Mouse (Mus musculus) limb, embryonic 10.5 days (tissue): ENCODE results near the gene Kif1b. TPM values are rescaled to one million over a fixed set of nuclear protein-coding genes. Genes with fewer than 3 reads are reported as not detected.
"Not testable (repeated sequence)": the region's sequence is repeated elsewhere in the genome, so short reads cannot be mapped to it uniquely, and the experiment has no call there.

Experiments used
- DNase-seq: peaks from one replicate; pipeline ENCODE4 v3.0.0-alpha.2; 2017; ENCODE audit warnings: low spot score
- H3K27ac ChIP-seq: fragments of 300-500 bp; sonication (generic); 2 replicates; pipeline ENCODE4 v1.5.1; 2016; ENCODE audit warnings: mild to moderate bottlenecking
- H3K27me3 ChIP-seq: fragments of 300-500 bp; sonication (generic); 2 replicates; pipeline ENCODE4 v1.6.1; 2016; ENCODE audit warnings: low read depth, mild to moderate bottlenecking; ENCODE audit not compliant: poor library complexity, severe bottlenecking
- H3K36me3 ChIP-seq: fragments of 300-500 bp; sonication (generic); 2 replicates; pipeline ENCODE4 v1.6.1; 2016; ENCODE audit warnings: mild to moderate bottlenecking, moderate library complexity
- H3K4me1 ChIP-seq: fragments of 300-500 bp; sonication (generic); 2 replicates; pipeline ENCODE4 v1.6.1; 2016
- H3K4me3 ChIP-seq: fragments of 300-500 bp; sonication (generic); 2 replicates; pipeline ENCODE4 v1.5.1; 2016; ENCODE audit warnings: mild to moderate bottlenecking, moderate library complexity
- H3K9me3 ChIP-seq: fragments of 300-500 bp; sonication (generic); replicated peaks from 2 replicates; pipeline ENCODE4 v1.6.1; 2016; ENCODE audit warnings: mild to moderate bottlenecking
- WGBS: fragments of 180-500 bp; shearing (Covaris S2); methylation state at CpG from one replicate; pipeline ENCODE4 v1.1.7; 2016; 5-methylcytosine and 5-hydroxymethylcytosine counted together
- polyA plus RNA-seq: library from polyadenylated mRNA; unstranded; fragments of >200 nt; fragmentation: Nextera tagmentation; extraction: Ambion mirVana; gene quantifications from 2 replicates; pipeline ENCODE4 v1.2.1, GENCODE M21; 2016

The Kif1b gene
- polyA plus RNA-seq, 1 experiment from 2014 or later: 38.2 TPM

- H3K27ac ChIP-seq: no peak overlapping the region
- peaks cover 71% of the 10 kb centered on the region for H3K36me3 ChIP-seq
- no peaks in the 10 kb centered on the region for H3K27me3 ChIP-seq
- 92% methylated on average over 17 of the region's 17 CpGs for WGBS
- peaks cover 5% of the 10 kb centered on the region for H3K4me1 ChIP-seq
- no peak for DNase-seq
- no peak overlapping the region for H3K4me3 ChIP-seq
- H3K9me3 ChIP-seq: no peaks in the 10 kb centered on the region
Measured at GRCm38 (mm10) chr4:149220481-149220880, 87.0 kb downstream of the Kif1b start.

- Histone ChIP-seq H3K27ac (no peak overlapping the region), H3K9me3 (no peaks in the 10 kb centered on the region), H3K27me3 (no peaks in the 10 kb centered on the region), H3K4me1 (peaks cover 10% of the 10 kb centered on the region), H3K4me3 (no peak overlapping the region), H3K36me3 (peaks cover 68% of the 10 kb centered on the region)
- WGBS: 73% methylated on average over 5 of the region's 5 CpGs
- DNase-seq: no peak
Measured at GRCm38 (mm10) chr4:149220042-149220473, 87.4 kb downstream of the Kif1b start.

GRCm38 (mm10) chr4:149219401-149220041 lies 88.0 kb downstream of the Kif1b start:
- Histone ChIP-seq H3K4me1 (peaks cover 10% of the 10 kb centered on the region), H3K4me3 (no peak overlapping the region), H3K36me3 (peaks cover 67% of the 10 kb centered on the region), H3K9me3 (no peaks in the 10 kb centered on the region), H3K27me3 (no peaks in the 10 kb centered on the region), H3K27ac (no peak overlapping the region)
- no peak for DNase-seq
- 93% methylated on average over 12 of the region's 12 CpGs for WGBS

GRCm38 (mm10) chr4:149218476-149218875 lies 89.0 kb downstream of the Kif1b start:
- Histone ChIP-seq H3K4me3 (no peak overlapping the region), H3K27me3 (no peaks in the 10 kb centered on the region), H3K4me1 (peaks cover 10% of the 10 kb centered on the region), H3K27ac (no peak overlapping the region), H3K36me3 (peaks cover 66% of the 10 kb centered on the region), H3K9me3 (no peaks in the 10 kb centered on the region)
- no peak for DNase-seq
- 93% methylated on average over 5 of the region's 5 CpGs for WGBS

- H3K4me1 ChIP-seq: peaks cover 10% of the 10 kb centered on the region
- WGBS: 86% methylated on average over 9 of the region's 9 CpGs
- H3K9me3 ChIP-seq: no peaks in the 10 kb centered on the region
- H3K27me3 ChIP-seq: no peaks in the 10 kb centered on the region
- no peak overlapping the region for H3K4me3 ChIP-seq
- no peak overlapping the region for H3K27ac ChIP-seq
- no peak for DNase-seq
- peaks cover 66% of the 10 kb centered on the region for H3K36me3 ChIP-seq
Measured at GRCm38 (mm10) chr4:149215982-149216381, 91.5 kb downstream of the Kif1b start.

GRCm38 (mm10) chr4:149215397-149215796 lies 92.1 kb downstream of the Kif1b start:
- DNase-seq: no peak
- no peak overlapping the region for H3K4me3 ChIP-seq
- no peaks in the 10 kb centered on the region for H3K27me3 ChIP-seq
- no peaks in the 10 kb centered on the region for H3K9me3 ChIP-seq
- WGBS: 18% methylated on average over 2 of the region's 2 CpGs
- H3K27ac ChIP-seq: no peak overlapping the region
- H3K4me1 ChIP-seq: peaks cover 10% of the 10 kb centered on the region
- peaks cover 65% of the 10 kb centered on the region for H3K36me3 ChIP-seq

GRCm38 (mm10) chr4:149214468-149214867 lies 93.0 kb downstream of the Kif1b start:
- peaks cover 10% of the 10 kb centered on the region for H3K4me1 ChIP-seq
- H3K27ac ChIP-seq, H3K27me3 ChIP-seq, H3K4me3 ChIP-seq, DNase-seq, H3K9me3 ChIP-seq: not testable (repeated sequence)
- peaks cover 65% of the 10 kb centered on the region for H3K36me3 ChIP-seq
- 96% methylated on average over 2 of the region's 2 CpGs for WGBS

GRCm38 (mm10) chr4:149213466-149213865 lies 94.0 kb downstream of the Kif1b start:
- H3K27ac ChIP-seq: no peak overlapping the region
- no peaks in the 10 kb centered on the region for H3K27me3 ChIP-seq
- H3K4me1 ChIP-seq: peaks cover 10% of the 10 kb centered on the region
- no peak for DNase-seq
- no peak overlapping the region for H3K4me3 ChIP-seq
- 96% methylated on average over 9 of the region's 9 CpGs for WGBS
- peaks cover 64% of the 10 kb centered on the region for H3K36me3 ChIP-seq
- no peaks in the 10 kb centered on the region for H3K9me3 ChIP-seq

GRCm38 (mm10) chr4:149211441-149211840 lies 96.1 kb downstream of the Kif1b start:
- not testable (repeated sequence) for H3K4me3 ChIP-seq, DNase-seq, H3K9me3 ChIP-seq, H3K27me3 ChIP-seq, H3K27ac ChIP-seq
- Histone ChIP-seq H3K4me1 (peaks cover 10% of the 10 kb centered on the region), H3K36me3 (peaks cover 76% of the 10 kb centered on the region)
- 95% methylated on average over 6 of the region's 6 CpGs for WGBS

GRCm38 (mm10) chr4:149202467-149202866 lies 105.0 kb downstream of the Kif1b start:
- 91% methylated on average over 3 of the region's 3 CpGs for WGBS
- Histone ChIP-seq H3K9me3 (no peaks in the 10 kb centered on the region), H3K4me1 (no peaks in the 10 kb centered on the region), H3K27ac (no peak overlapping the region), H3K36me3 (peaks cover 83% of the 10 kb centered on the region), H3K4me3 (no peak overlapping the region), H3K27me3 (no peaks in the 10 kb centered on the region)
- DNase-seq: no peak

GRCm38 (mm10) chr4:149201110-149201509 lies 106.4 kb downstream of the Kif1b start:
- no peaks in the 10 kb centered on the region for H3K4me1 ChIP-seq
- H3K27me3 ChIP-seq: no peaks in the 10 kb centered on the region
- WGBS: 94% methylated on average over 4 of the region's 4 CpGs
- no peak overlapping the region for H3K4me3 ChIP-seq
- H3K27ac ChIP-seq: no peak overlapping the region
- peaks cover 79% of the 10 kb centered on the region for H3K36me3 ChIP-seq
- no peak for DNase-seq
- H3K9me3 ChIP-seq: no peaks in the 10 kb centered on the region

- Histone ChIP-seq H3K27ac (no peak overlapping the region), H3K9me3 (no peaks in the 10 kb centered on the region), H3K36me3 (peaks cover 66% of the 10 kb centered on the region), H3K27me3 (no peaks in the 10 kb centered on the region), H3K4me1 (no peaks in the 10 kb centered on the region), H3K4me3 (no peak overlapping the region)
- DNase-seq: no peak
- WGBS: 92% methylated on average over 1 of the region's 1 CpGs
Measured at GRCm38 (mm10) chr4:149197180-149197579, 110.3 kb downstream of the Kif1b start.

GRCm38 (mm10) chr4:149191103-149191502 lies 116.4 kb downstream of the Kif1b start:
- DNase-seq: no peak
- no peak overlapping the region for H3K4me3 ChIP-seq
- peaks cover 3% of the 10 kb centered on the region for H3K4me1 ChIP-seq
- 96% methylated on average over 7 of the region's 7 CpGs for WGBS
- H3K27me3 ChIP-seq: no peaks in the 10 kb centered on the region
- H3K9me3 ChIP-seq: no peaks in the 10 kb centered on the region
- H3K36me3 ChIP-seq: peaks cover 69% of the 10 kb centered on the region
- H3K27ac ChIP-seq: no peak overlapping the region

GRCm38 (mm10) chr4:149188563-149188962 lies 118.9 kb downstream of the Kif1b start:
- H3K9me3 ChIP-seq: no peaks in the 10 kb centered on the region
- 91% methylated on average over 2 of the region's 2 CpGs for WGBS
- H3K4me3 ChIP-seq: no peak overlapping the region
- DNase-seq: no peak
- peaks cover 3% of the 10 kb centered on the region for H3K4me1 ChIP-seq
- no peak overlapping the region for H3K27ac ChIP-seq
- peaks cover 82% of the 10 kb centered on the region for H3K36me3 ChIP-seq
- H3K27me3 ChIP-seq: no peaks in the 10 kb centered on the region
